Mouse (Mus musculus) MEL (cell line): Measurements from ENCODE around the gene Spg11. TPM values are rescaled to one million over a fixed set of nuclear protein-coding genes. Genes with fewer than 3 reads are reported as not detected.
A peak's percentile ranks its signal among the peaks of the same experiment; 100 is the strongest.

ENCODE experiments used
- DNase-seq: peaks from one replicate; pipeline ENCODE4 v3.0.0; 2011; ENCODE audit warnings: low read depth, low spot score
- H3K27ac ChIP-seq: 2 replicates; pipeline ENCODE4 v1.5.1; 2012; ENCODE audit warnings: low read depth, mild to moderate bottlenecking, control low read depth, low read length, moderate library complexity; ENCODE audit not compliant: control insufficient read depth
- H3K27me3 ChIP-seq, 2 experiments: fragments of 150-350 bp in 1 of 2; sonication (generic) in 1 of 2; 2 replicates each; pipeline ENCODE4 v1.6.1; 2012; ENCODE audit warnings: low read length in 2 of 2, mild to moderate bottlenecking in 2 of 2, improper control_type of control experiment in 1 of 2, moderate library complexity in 1 of 2; ENCODE audit not compliant: insufficient read depth in 2 of 2, control insufficient read depth in 1 of 2
- H3K36me3 ChIP-seq, 2 experiments: 2 replicates each; pipeline ENCODE4 v1.6.1; 2012 to 2014; ENCODE audit warnings: low read length in 2 of 2, improper control_type of control experiment in 1 of 2, inconsistent platforms in 1 of 2, mild to moderate bottlenecking in 1 of 2; ENCODE audit not compliant: insufficient read depth in 2 of 2, control insufficient read depth in 1 of 2
- H3K4me1 ChIP-seq, 2 experiments: fragments of 150-350 bp in 1 of 2; sonication (generic) in 1 of 2; 2 replicates each; pipeline ENCODE4 v1.6.1; 2012; ENCODE audit warnings: low read length in 2 of 2, improper control_type of control experiment in 1 of 2, mild to moderate bottlenecking in 1 of 2; ENCODE audit not compliant: insufficient read depth in 2 of 2, control insufficient read depth in 1 of 2
- H3K4me3 ChIP-seq, 2 experiments: fragments of 150-350 bp in 1 of 2; sonication (generic) in 1 of 2; 2 replicates each; pipeline ENCODE4 v1.5.1; 2012; ENCODE audit warnings: low read depth in 2 of 2, low read length in 2 of 2, mild to moderate bottlenecking in 2 of 2, moderate library complexity in 2 of 2, control low read depth in 1 of 2, improper control_type of control experiment in 1 of 2; ENCODE audit not compliant: control insufficient read depth in 1 of 2, insufficient read depth in 1 of 2
- H3K79me2 ChIP-seq: 2 replicates; pipeline ENCODE4 v1.6.1; 2012; ENCODE audit warnings: mild to moderate bottlenecking, low read length, moderate library complexity; ENCODE audit not compliant: control insufficient read depth, poor library complexity, insufficient read depth
- H3K9ac ChIP-seq: 2 replicates; pipeline ENCODE4 v1.6.1; 2012; ENCODE audit warnings: low read depth, mild to moderate bottlenecking, control low read depth, low read length, moderate library complexity; ENCODE audit not compliant: control insufficient read depth, poor library complexity, severe bottlenecking
- H3K9me3 ChIP-seq: fragments of 150-350 bp; sonication (generic); replicated peaks from 2 replicates; pipeline ENCODE4 v1.6.1; 2012; ENCODE audit warnings: mild to moderate bottlenecking, low read length, improper control_type of control experiment, moderate library complexity; ENCODE audit not compliant: insufficient read depth
- BHLHE40 ChIP-seq: IDR thresholded peaks from 2 replicates; pipeline ENCODE4 v1.6.1; 2012; ENCODE audit warnings: low read depth, mild to moderate bottlenecking, inconsistent platforms, low read length, improper control_type of control experiment, borderline replicate concordance
- CHD1 ChIP-seq: IDR thresholded peaks from 2 replicates; pipeline ENCODE4 v1.6.1; 2012; ENCODE audit warnings: low read depth, mild to moderate bottlenecking, inconsistent platforms, low read length, improper control_type of control experiment
- E2F4 ChIP-seq: IDR thresholded peaks from 2 replicates; pipeline ENCODE4 v1.6.1; 2011; ENCODE audit warnings: low read depth, low read length, improper control_type of control experiment, borderline replicate concordance
- ELF1 ChIP-seq: IDR thresholded peaks from 2 replicates; pipeline ENCODE4 v1.6.1; 2014; ENCODE audit warnings: low read depth, mild to moderate bottlenecking, inconsistent platforms, low read length, improper control_type of control experiment, moderate library complexity
- EP300 ChIP-seq, 2 experiments: IDR thresholded peaks; 2 replicates each; pipeline ENCODE4 v1.6.1; 2011; ENCODE audit warnings: improper control_type of control experiment in 2 of 2, low read length in 2 of 2, low read depth in 1 of 2, mild to moderate bottlenecking in 1 of 2
- ETS1 ChIP-seq: IDR thresholded peaks from 2 replicates; pipeline ENCODE4 v1.6.1; 2012; ENCODE audit warnings: low read depth, mild to moderate bottlenecking, inconsistent platforms, low read length, improper control_type of control experiment, moderate library complexity
- GATA1 ChIP-seq: IDR thresholded peaks from 2 replicates; pipeline ENCODE4 v1.6.1; 2011; ENCODE audit warnings: low read depth, low read length, improper control_type of control experiment
- HCFC1 ChIP-seq: IDR thresholded peaks from 2 replicates; pipeline ENCODE4 v1.6.1; 2012; ENCODE audit warnings: low read depth, mild to moderate bottlenecking, inconsistent platforms, low read length, improper control_type of control experiment, moderate library complexity
- JUND ChIP-seq: IDR thresholded peaks from 2 replicates; pipeline ENCODE4 v1.6.1; 2011; ENCODE audit warnings: low read depth, mild to moderate bottlenecking, improper control_type of control experiment, low read length
- MAFK ChIP-seq: IDR thresholded peaks from 2 replicates; pipeline ENCODE4 v1.6.1; 2011; ENCODE audit warnings: low read depth, mild to moderate bottlenecking, low read length, improper control_type of control experiment, borderline replicate concordance
- MXI1 ChIP-seq: IDR thresholded peaks from 2 replicates; pipeline ENCODE4 v1.6.1; 2011; ENCODE audit warnings: mild to moderate bottlenecking, low read depth, low read length, improper control_type of control experiment
- MYB ChIP-seq: IDR thresholded peaks from 2 replicates; pipeline ENCODE4 v1.6.1; 2011; ENCODE audit warnings: mild to moderate bottlenecking, low read depth, low read length, improper control_type of control experiment
- NELFE ChIP-seq: IDR thresholded peaks from 2 replicates; pipeline ENCODE4 v1.6.1; 2011; ENCODE audit warnings: low read depth, low read length, improper control_type of control experiment
- POLR2AphosphoS2 ChIP-seq: IDR thresholded peaks from 2 replicates; pipeline ENCODE4 v1.6.1; 2011; ENCODE audit warnings: low read length, improper control_type of control experiment
- POLR2AphosphoS5 ChIP-seq: IDR thresholded peaks from 2 replicates; pipeline ENCODE4 v1.6.1; 2012; ENCODE audit warnings: low read depth, borderline replicate concordance, mild to moderate bottlenecking, inconsistent platforms, low read length, moderate library complexity, mixed read lengths
- RCOR1 ChIP-seq: IDR thresholded peaks from 2 replicates; pipeline ENCODE4 v1.6.1; 2012; ENCODE audit warnings: low read depth, mild to moderate bottlenecking, inconsistent platforms, low read length, improper control_type of control experiment
- SIN3A ChIP-seq: IDR thresholded peaks from 2 replicates; pipeline ENCODE4 v1.6.1; 2012; ENCODE audit warnings: low read length, improper control_type of control experiment, inconsistent platforms
- SMC3 ChIP-seq: IDR thresholded peaks from 2 replicates; pipeline ENCODE4 v1.6.1; 2011; ENCODE audit warnings: low read depth, low read length, improper control_type of control experiment
- TAL1 ChIP-seq: IDR thresholded peaks from 2 replicates; pipeline ENCODE4 v1.6.1; 2012; ENCODE audit warnings: mild to moderate bottlenecking, inconsistent platforms, low read length, moderate library complexity, mixed read lengths
- TBP ChIP-seq: IDR thresholded peaks from 2 replicates; pipeline ENCODE4 v1.8.0; 2011; ENCODE audit warnings: low read depth, low read length, improper control_type of control experiment
- TCF12 ChIP-seq: IDR thresholded peaks from 2 replicates; pipeline ENCODE4 v1.6.1; 2014; ENCODE audit warnings: low read depth, mild to moderate bottlenecking, inconsistent platforms, low read length, improper control_type of control experiment, moderate library complexity
- USF1 ChIP-seq: IDR thresholded peaks from 2 replicates; pipeline ENCODE4 v1.6.1; 2014; ENCODE audit warnings: low read depth, mild to moderate bottlenecking, inconsistent platforms, low read length, improper control_type of control experiment, moderate library complexity
- ZC3H11A ChIP-seq: IDR thresholded peaks from 2 replicates; pipeline ENCODE4 v1.6.1; 2012; ENCODE audit warnings: low read depth, mild to moderate bottlenecking, inconsistent platforms, low read length, improper control_type of control experiment
- polyA plus RNA-seq, 2 experiments: library from polyadenylated mRNA; stranded (reverse) in 1 of 2; unstranded in 1 of 2; fragments of >175 nt in 1 of 2; fragments of >200 nt in 1 of 2; gene quantifications; 2 replicates each; pipeline versions ENCODE4 v1.2.1 to v1.2.4; 2012; ENCODE audit warnings: low replicate concordance in 2 of 2, low read depth in 1 of 2; ENCODE audit not compliant: insufficient read length in 2 of 2, insufficient read depth in 1 of 2, missing spikeins in 1 of 2
- total RNA-seq: library from RNA; depleted of rRNA; stranded (reverse); fragments of 300-350 nt; gene quantifications from 2 replicates; pipeline ENCODE4 v1.2.3, GENCODE M21; 2012

Spg11 gene
- total and polyA plus RNA-seq, 3 experiments, result 5.9 to 6.9 TPM; not detected in 1

DNA sequence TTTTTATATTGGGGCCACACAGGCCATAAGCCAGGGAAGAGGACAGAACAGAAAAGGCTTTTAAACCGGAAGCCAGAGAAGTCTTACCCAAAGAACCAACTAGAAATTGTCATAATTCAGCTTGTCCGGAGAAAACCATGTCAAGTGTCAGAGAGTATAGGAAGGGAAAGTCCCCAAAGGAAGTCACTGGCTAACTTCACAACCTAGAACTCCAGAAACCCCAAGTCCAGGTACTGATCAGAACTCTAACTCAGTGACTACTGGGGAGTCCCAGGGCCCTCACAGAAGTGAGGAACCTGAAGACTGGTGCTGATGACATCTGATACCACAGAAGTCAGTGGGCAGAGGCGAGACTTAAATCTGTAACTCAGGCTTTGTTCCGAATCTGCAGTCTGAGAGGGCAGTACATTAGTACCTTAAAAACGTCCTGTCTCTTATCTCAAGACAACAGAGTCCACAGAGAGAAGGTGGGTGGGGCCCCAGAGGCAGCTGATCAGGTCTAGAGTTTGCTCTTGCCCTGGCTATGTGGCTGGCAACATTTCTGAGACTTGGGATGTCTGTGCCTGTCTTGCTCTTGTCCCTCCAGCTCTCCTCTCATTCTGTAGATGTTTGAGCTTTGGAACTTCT is 19.8 kb upstream of the Spg11 start:
- peak; percentile 92 for TF ChIP-seq TAL1
- no peak for TF ChIP-seq CHD1
- peak; percentile 40; the same call in 1 of the 2 replicates for TF ChIP-seq BHLHE40
- TF ChIP-seq ELF1, result no peak
- TF ChIP-seq RCOR1, result peak; percentile 94
- TF ChIP-seq SMC3, result no peak
- no peak for TF ChIP-seq POLR2AphosphoS2
- TF ChIP-seq SIN3A, result peak; percentile 86
- peak; percentile 45; the same call in 1 of the 2 replicates for TF ChIP-seq MAFK
- TF ChIP-seq MYB, result peak; percentile 68
- TF ChIP-seq USF1, result peak; percentile 58; the same call in 1 of the 2 replicates
- TF ChIP-seq ETS1, result peak; percentile 89
- no peak; the same call in none of the 2 replicates for TF ChIP-seq MXI1
- TF ChIP-seq GATA1, result peak; percentile 91
- TF ChIP-seq EP300 (IDR thresholded peaks at IDR 0.05; ENCODE audit: low read depth in 1 of 2, low read length in 2 of 2), result peak; percentile 86 to 88
- peak; percentile 92 for TF ChIP-seq TCF12
- no peak for TF ChIP-seq HCFC1
- TF ChIP-seq, all 39 proteins: peak for 11
- H3K9me3 ChIP-seq, result no peaks in the 10 kb centered on the region
- peaks cover 18 to 24% of the 10 kb centered on the region in 2 experiments for H3K4me1 ChIP-seq
- peaks cover 0 to 25% of the 10 kb centered on the region in 2 experiments; a peak in 2 of 4 replicates for H3K36me3 ChIP-seq
- no peaks in the 10 kb centered on the region for H3K27me3 ChIP-seq
- no peak overlapping the region for H3K4me3 ChIP-seq
- peak; percentile 87 for DNase-seq
- no peaks in the 10 kb centered on the region for H3K79me2 ChIP-seq
- H3K27ac ChIP-seq, result peak overlapping the region; percentile 44
- H3K9ac ChIP-seq, result no peak overlapping the region

- Histone ChIP-seq H3K4me1 (peaks cover 23 to 28% of the 10 kb centered on the region in 2 experiments), H3K4me3 (no peak overlapping the region), H3K9me3 (no peaks in the 10 kb centered on the region), H3K27me3 (no peaks in the 10 kb centered on the region), H3K27ac (no peak overlapping the region), H3K9ac (no peak overlapping the region), H3K36me3 (peaks cover 0 to 26% of the 10 kb centered on the region in 2 experiments; a peak in 2 of 4 replicates), H3K79me2 (no peaks in the 10 kb centered on the region)
- TF ChIP-seq JUND (no peak), ETS1 (peak; percentile 44; the same call in 1 of the 2 replicates), TBP (no peak), E2F4 (no peak), ZC3H11A (no peak), SIN3A (peak; percentile 34; the same call in 1 of the 2 replicates), EP300 (IDR thresholded peaks at IDR 0.05; ENCODE audit: low read depth in 1 of 2, low read length in 2 of 2) (peak in 1 of 2 experiments; percentile 40; a peak in 2 of 4 replicates), ELF1 (peak; percentile 23; the same call in 1 of the 2 replicates), NELFE (no peak), POLR2AphosphoS5 (no peak), TCF12 (0 out of 2 replicates have a peak, but pooled peaks have one; percentile 7), CHD1 (no peak), USF1 (no peak)
- DNase-seq, result peak; percentile 62
Measured at GRCm38 (mm10) chr2:122132618-122133017, 14.4 kb upstream of the Spg11 start.
